Mouse (Mus musculus): ENCODE measurements around the gene Cnr2.

The Cnr2 gene

GRCm38 (mm10) chr4:135877742-135878141, 17.5 kb upstream of the Cnr2 start:
- DNase-seq, result peak; percentile 4

- DNase-seq, result no peak
Measured at GRCm38 (mm10) chr4:135879021-135879420, 16.2 kb upstream of the Cnr2 start.

GRCm38 (mm10) chr4:135880018-135880417, 15.2 kb upstream of the Cnr2 start:
- DNase-seq, result peak; percentile 2

GRCm38 (mm10) chr4:135880576-135880975, 14.6 kb upstream of the Cnr2 start:
- DNase-seq, result peak; percentile 1

GRCm38 (mm10) chr4:135882023-135882422, 13.2 kb upstream of the Cnr2 start:
- DNase-seq, result peak; percentile 0

- DNase-seq, result peak; percentile 39
Measured at GRCm38 (mm10) chr4:135883401-135883851, 11.8 kb upstream of the Cnr2 start.

GRCm38 (mm10) chr4:135883881-135884516, 11.2 kb upstream of the Cnr2 start:
- DNase-seq, result peak; percentile 68

- DNase-seq, result peak; percentile 3
Measured at GRCm38 (mm10) chr4:135884531-135884930, 10.7 kb upstream of the Cnr2 start.

- no peak for DNase-seq
Measured at GRCm38 (mm10) chr4:135885676-135886075, 9.5 kb upstream of the Cnr2 start.

- DNase-seq, result peak; percentile 8
Measured at GRCm38 (mm10) chr4:135886184-135886583, 9.0 kb upstream of the Cnr2 start.

- no peak for DNase-seq
Measured at GRCm38 (mm10) chr4:135888448-135889057, 6.6 kb upstream of the Cnr2 start.

- no peak for DNase-seq
Measured at GRCm38 (mm10) chr4:135889146-135889883, 5.9 kb upstream of the Cnr2 start.

- DNase-seq, result peak; percentile 88
Measured at GRCm38 (mm10) chr4:135889884-135890283, 5.3 kb upstream of the Cnr2 start.

- no peak for DNase-seq
Measured at GRCm38 (mm10) chr4:135891539-135891938, 3.7 kb upstream of the Cnr2 start.

GRCm38 (mm10) chr4:135892884-135893283, 2.3 kb upstream of the Cnr2 start:
- no peak for DNase-seq

- DNase-seq, result no peak
Measured at GRCm38 (mm10) chr4:135896157-135896556, 963 bp downstream of the Cnr2 start.

GRCm38 (mm10) chr4:135898380-135899049, 3.3 kb downstream of the Cnr2 start:
- DNase-seq, result peak; percentile 77

GRCm38 (mm10) chr4:135899050-135899448, 3.9 kb downstream of the Cnr2 start:
- DNase-seq, result no peak

- DNase-seq, result no peak
Measured at GRCm38 (mm10) chr4:135900008-135900407, 4.8 kb downstream of the Cnr2 start.

- no peak for DNase-seq
Measured at GRCm38 (mm10) chr4:135902606-135903242, 7.5 kb downstream of the Cnr2 start.

GRCm38 (mm10) chr4:135904810-135905209, 9.6 kb downstream of the Cnr2 start:
- DNase-seq, result no peak

- no peak for DNase-seq
Measured at GRCm38 (mm10) chr4:135906633-135907032, 11.4 kb downstream of the Cnr2 start.
